Mouse (Mus musculus) ES-E14 (cell line): ENCODE measurements around the gene Pcolce. TPM values are rescaled to one million over a fixed set of nuclear protein-coding genes. Genes with fewer than 3 reads are reported as not detected.
A peak's percentile ranks its signal among the peaks of the same experiment; 100 is the strongest.

Source experiments
- DNase-seq: peaks from one replicate; pipeline ENCODE4 v3.0.0-alpha.2; 2013; ENCODE audit warnings: low read depth, low spot score
- H3K27ac ChIP-seq: 2 replicates; pipeline ENCODE4 v1.5.1; 2012; ENCODE audit warnings: low read depth, mild to moderate bottlenecking, low read length, moderate library complexity, mixed read lengths; ENCODE audit not compliant: poor library complexity, insufficient read depth, severe bottlenecking
- H3K36me3 ChIP-seq: 2 replicates; pipeline ENCODE4 v1.6.1; 2012; ENCODE audit warnings: mild to moderate bottlenecking, low read length, moderate library complexity, mixed read lengths; ENCODE audit not compliant: control insufficient read depth, poor library complexity, insufficient read depth, severe bottlenecking
- H3K4me1 ChIP-seq, 2 experiments: fragments of 150-350 bp in 1 of 2; sonication (generic) in 1 of 2; 2 replicates each; pipeline ENCODE4 v1.6.1; 2012; ENCODE audit warnings: low read length in 2 of 2, mild to moderate bottlenecking in 1 of 2, mixed read lengths in 1 of 2; ENCODE audit not compliant: control insufficient read depth in 2 of 2, insufficient read depth in 2 of 2, poor library complexity in 1 of 2
- H3K4me3 ChIP-seq, 2 experiments: fragments of 150-350 bp in 1 of 2; sonication (generic) in 1 of 2; 2 replicates each; pipeline ENCODE4 v1.5.1; 2012; ENCODE audit warnings: low read length in 2 of 2, low read depth in 1 of 2, mild to moderate bottlenecking in 1 of 2, mixed read lengths in 1 of 2; ENCODE audit not compliant: insufficient read depth in 1 of 2, poor library complexity in 1 of 2, severe bottlenecking in 1 of 2
- H3K9ac ChIP-seq: 2 replicates; pipeline ENCODE4 v1.6.1; 2012; ENCODE audit warnings: low read depth, mild to moderate bottlenecking, low read length, mixed read lengths; ENCODE audit not compliant: poor library complexity, insufficient read depth, severe bottlenecking
- H3K9me3 ChIP-seq: fragments of 150-350 bp; sonication (generic); 2 replicates; pipeline ENCODE4 v1.6.1; 2012; ENCODE audit warnings: low read depth, mild to moderate bottlenecking, low read length; ENCODE audit not compliant: control insufficient read depth, insufficient read depth
- CHD2 ChIP-seq: IDR thresholded peaks from 2 replicates; pipeline ENCODE4 v1.6.1; 2014; ENCODE audit warnings: mild to moderate bottlenecking, low read depth, low read length, inconsistent platforms
- HCFC1 ChIP-seq: IDR thresholded peaks from 2 replicates; pipeline ENCODE4 v1.6.1; 2012; ENCODE audit warnings: low read length, inconsistent platforms, borderline replicate concordance; ENCODE audit not compliant: insufficient read depth
- MAFK ChIP-seq: IDR thresholded peaks from 2 replicates; pipeline ENCODE4 v1.6.1; 2014; ENCODE audit warnings: mild to moderate bottlenecking, low read depth, low read length, inconsistent platforms; ENCODE audit not compliant: insufficient read depth
- ZC3H11A ChIP-seq: IDR thresholded peaks from 2 replicates; pipeline ENCODE4 v1.6.1; 2012; ENCODE audit warnings: low read depth, mild to moderate bottlenecking, inconsistent platforms, low read length, borderline replicate concordance
- ZNF384 ChIP-seq: IDR thresholded peaks from 2 replicates; pipeline ENCODE4 v1.6.1; 2012; ENCODE audit warnings: low read depth, low read length, inconsistent platforms
- in situ Hi-C, 2 experiments: fragments of 600-800 bp; cut with MboI; formaldehyde crosslinking; loops; one replicate each; pipeline ENCODE4 v1.15.1; 2025; ENCODE audit warnings: low sequenced_read_pairs in 2 of 2, inconsistent platforms in 1 of 2; ENCODE audit not compliant: unreplicated experiment in 2 of 2
- total RNA-seq: library from RNA; depleted of rRNA; stranded (reverse); fragments of 300-350 nt; gene quantifications from 2 replicates; pipeline ENCODE4 v1.2.3, GENCODE M21; 2012

The Pcolce gene
- total RNA-seq, 1 experiment = 134 TPM

DNA sequence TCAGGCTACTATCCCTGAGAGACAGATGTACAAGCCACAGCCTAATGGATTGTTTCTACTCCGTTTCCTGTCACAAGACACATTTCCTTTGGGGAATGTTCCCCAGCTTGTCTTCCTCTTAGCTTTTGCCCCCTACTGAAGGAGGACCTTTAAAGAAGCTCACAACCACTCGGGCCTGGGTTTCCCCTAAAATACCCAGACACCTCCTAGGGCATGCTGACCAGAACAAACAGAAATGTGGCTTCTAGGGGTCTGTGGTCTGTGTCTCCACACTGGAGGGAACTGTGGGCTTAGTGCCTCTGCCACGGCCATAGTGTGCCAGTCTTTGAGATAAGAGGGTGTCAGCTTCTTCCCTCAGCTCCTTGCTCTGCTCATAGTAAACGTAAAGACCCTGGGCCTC lies 18.0 kb upstream of the Pcolce start:
- no peak for DNase-seq
- H3K4me3 ChIP-seq = peak overlapping the region; percentile 97 to 99; a peak in 3 of 4 replicates
- in situ Hi-C loops = no loop called here
- no peaks in the 10 kb centered on the region for H3K9me3 ChIP-seq
- H3K36me3 ChIP-seq = peaks cover 21% of the 10 kb centered on the region
- H3K9ac ChIP-seq = peak overlapping the region; percentile 50; the same call in 1 of the 2 replicates
- TF ChIP-seq CHD2 (no peak), HCFC1 (no peak), ZC3H11A (no peak), MAFK (no peak), ZNF384 (no peak)
- peaks cover 2 to 23% of the 10 kb centered on the region in 2 experiments; a peak in 3 of 4 replicates for H3K4me1 ChIP-seq
- H3K27ac ChIP-seq = peak overlapping the region; percentile 86

DNA sequence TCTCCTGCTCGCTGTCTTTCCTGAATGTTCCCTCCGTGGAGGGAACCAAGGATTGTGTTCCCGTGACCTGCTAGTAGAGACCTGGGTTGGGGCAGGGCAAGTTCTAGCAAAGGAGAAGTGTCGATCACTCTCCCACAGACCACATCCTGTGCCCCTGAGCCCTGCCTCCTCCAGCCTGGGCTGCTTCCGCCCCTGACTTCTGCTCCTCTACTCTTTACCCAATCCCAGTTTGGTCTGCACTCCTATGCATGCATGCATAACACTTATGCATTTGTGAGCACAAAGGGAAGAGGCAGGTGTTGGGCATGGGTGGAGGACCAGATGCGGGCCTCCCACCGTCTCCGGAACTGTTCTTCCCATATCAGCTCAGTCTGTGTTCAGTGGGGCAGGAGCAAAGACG lies 17.6 kb upstream of the Pcolce start:
- TF ChIP-seq ZNF384 (no peak), MAFK (no peak), CHD2 (no peak), ZC3H11A (no peak), HCFC1 (no peak)
- H3K9me3 ChIP-seq = no peaks in the 10 kb centered on the region
- H3K4me3 ChIP-seq = peak overlapping the region; percentile 97 to 99
- peak overlapping the region; percentile 95 for H3K27ac ChIP-seq
- H3K36me3 ChIP-seq = peaks cover 17% of the 10 kb centered on the region
- no peak for DNase-seq
- H3K9ac ChIP-seq = peak overlapping the region; percentile 95
- peaks cover 2 to 23% of the 10 kb centered on the region in 2 experiments; a peak in 2 of 4 replicates for H3K4me1 ChIP-seq
- in situ Hi-C loops = no loop called here

DNA sequence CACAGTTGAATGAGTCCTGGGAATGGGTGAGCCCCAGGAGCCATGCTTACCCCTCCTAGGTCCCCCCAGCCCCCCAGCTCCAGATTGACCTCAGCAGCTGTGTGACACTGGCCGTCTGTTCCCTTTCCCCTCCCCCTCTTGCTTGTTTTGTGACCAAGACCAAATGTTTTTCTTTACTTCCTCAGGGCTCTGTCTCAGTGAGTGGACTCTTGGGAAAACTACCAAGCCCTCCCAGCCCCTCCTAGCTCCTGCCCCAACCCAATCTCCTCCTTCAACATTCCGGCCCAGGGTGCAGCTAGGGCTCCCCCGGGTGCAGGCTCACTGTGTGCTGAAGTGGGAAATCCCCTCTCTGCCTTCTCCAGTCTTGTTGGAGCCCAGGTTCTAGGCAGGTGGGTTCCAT lies 17.0 kb upstream of the Pcolce start:
- in situ Hi-C loops = no loop called here
- DNase-seq = no peak
- no peaks in the 10 kb centered on the region for H3K9me3 ChIP-seq
- peak overlapping the region; percentile 95 for H3K9ac ChIP-seq
- H3K4me3 ChIP-seq = peak overlapping the region; percentile 97 to 99
- H3K27ac ChIP-seq = peak overlapping the region; percentile 95
- no peak; the same call in 1 of the 2 replicates for TF ChIP-seq HCFC1
- no peak for TF ChIP-seq MAFK
- TF ChIP-seq ZNF384 = no peak
- H3K36me3 ChIP-seq = peaks cover 12% of the 10 kb centered on the region
- peaks cover 2 to 24% of the 10 kb centered on the region in 2 experiments; a peak in 2 of 4 replicates for H3K4me1 ChIP-seq

DNA sequence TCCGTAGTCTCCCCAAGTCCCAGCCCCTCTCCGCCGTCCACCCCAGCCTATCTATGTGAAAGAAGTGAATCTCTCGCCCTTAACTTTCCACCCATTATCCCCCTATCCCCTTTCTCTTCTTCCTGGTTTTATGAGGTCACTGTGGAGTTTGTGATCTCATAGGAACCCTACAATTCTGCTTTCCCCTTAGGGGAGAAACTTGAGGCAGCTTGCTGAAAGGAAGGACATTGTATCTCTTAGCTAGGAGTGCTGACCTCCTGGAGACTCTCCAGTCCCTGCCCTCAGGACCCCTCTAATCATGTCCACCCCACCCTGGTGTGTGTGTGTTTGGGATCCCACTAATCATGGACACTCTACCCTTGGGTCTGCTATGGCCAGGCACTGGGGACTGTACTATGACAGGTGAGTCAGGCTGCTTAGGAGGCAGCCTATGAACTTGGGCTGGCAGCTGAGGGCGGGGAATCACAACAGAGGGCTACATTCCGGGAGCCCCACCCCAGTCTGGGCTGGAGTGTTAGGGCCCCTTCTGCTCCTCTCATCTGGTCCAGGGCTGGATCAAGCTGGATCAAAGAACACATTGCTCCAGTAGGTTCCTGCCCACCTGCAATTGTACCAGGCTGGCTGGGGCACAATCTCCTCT lies 16.4 kb upstream of the Pcolce start:
- in situ Hi-C loops = no loop called here
- TF ChIP-seq HCFC1 (no peak), ZC3H11A (no peak), CHD2 (no peak)
- H3K4me3 ChIP-seq = peak overlapping the region; percentile 97 to 99
- peaks cover 2 to 24% of the 10 kb centered on the region in 2 experiments; a peak in 2 of 4 replicates for H3K4me1 ChIP-seq
- DNase-seq = no peak
- H3K27ac ChIP-seq = peak overlapping the region; percentile 95
- H3K9ac ChIP-seq = peak overlapping the region; percentile 95
- no peaks in the 10 kb centered on the region for H3K9me3 ChIP-seq
- peaks cover 7% of the 10 kb centered on the region for H3K36me3 ChIP-seq

DNA sequence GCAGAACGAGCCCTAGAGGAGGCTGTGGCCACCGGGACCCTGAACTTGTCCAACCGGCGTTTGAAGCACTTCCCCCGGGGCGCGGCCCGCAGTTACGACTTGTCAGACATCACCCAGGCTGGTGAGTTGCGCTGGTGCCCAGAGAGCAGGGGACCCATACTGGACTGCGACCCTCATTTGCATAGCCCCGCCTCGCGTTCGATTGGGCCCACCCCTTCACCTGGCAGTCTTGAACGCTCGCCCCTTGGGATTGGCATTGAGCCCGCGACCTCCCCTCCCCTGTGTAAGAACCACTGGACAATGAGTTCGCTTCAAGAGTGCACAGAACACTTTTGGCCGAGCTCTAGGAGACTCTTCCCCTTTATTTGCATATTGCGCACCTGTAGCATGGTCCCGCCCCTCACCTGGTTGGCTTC lies 15.7 kb upstream of the Pcolce start:
- no peak for DNase-seq
- Histone ChIP-seq H3K27ac (peak overlapping the region; percentile 95), H3K4me3 (peak overlapping the region; percentile 97 to 99), H3K9ac (peak overlapping the region; percentile 95), H3K9me3 (no peaks in the 10 kb centered on the region), H3K4me1 (peaks cover under 1 to 29% of the 10 kb centered on the region in 2 experiments; a peak in 2 of 4 replicates), H3K36me3 (peaks cover 7% of the 10 kb centered on the region)
- in situ Hi-C loops = no loop called here
- no peak for TF ChIP-seq ZC3H11A
- TF ChIP-seq HCFC1 = peak; percentile 9; the same call in 1 of the 2 replicates
